9 mouse cellular contexts compared by ENCODE assay signal in genomic region chr2:151739505-151739904, GRCm38 (mm10). TPM values are rescaled to one million over a fixed set of nuclear protein-coding genes. Genes with fewer than 3 reads are reported as not detected.
DNase-seq lines count a peak whose midpoint lies in the region; ATAC-seq and TF ChIP-seq lines count a peak whose summit lies in the region.
"Had no signal": no experiment of that assay in that cellular context is flagged by ENCODE, and none has a peak within 500 bp of the region (broad histone marks: within the 10 kb centered on the region; RNA-seq: fewer than 3 reads in every experiment).

No protein-coding gene starts in this region.

- intact Hi-C loops in gastrocnemius, adult 2 months (cut with DNase I) = no loop called here

- peaks cover 10% of the 10 kb centered on the region; the same call in 1 of the 2 replicates for H3K4me1 ChIP-seq in brown adipose tissue, adult 24 weeks (ENCODE audit: control insufficient read depth, insufficient read depth, insufficient read length, low read length)
- H3K4me1 ChIP-seq in hindbrain, embryonic 15.5 days (replicated peaks) = peaks cover 25% of the 10 kb centered on the region

- no peak overlapping the region for H3K9ac ChIP-seq in hindbrain, embryonic 15.5 days

- no peak for DNase-seq in gastrocnemius, adult 2 months
- no peak for DNase-seq in gastrocnemius, postnatal 10 days
- DNase-seq in right cerebral cortex, adult 18-20 months = no peak
- DNase-seq in urinary bladder, postnatal 4 days (ENCODE audit: low spot score in 2 of 2) = no peak
- DNase-seq in frontal cortex, postnatal 10 days (ENCODE audit: low spot score in 2 of 2) = no peak
- DNase-seq: right cerebral cortex, postnatal 25 days had no signal

- H3K27ac ChIP-seq in gastrocnemius, adult 2 months = no peak overlapping the region
- no peak overlapping the region for H3K27ac ChIP-seq in brown adipose tissue, adult 24 weeks (replicated peaks; ENCODE audit: low read depth, low read length)
- H3K27ac ChIP-seq in hindbrain, embryonic 15.5 days (replicated peaks) = no peak overlapping the region

- no peak for TF ChIP-seq CTCF in gastrocnemius, adult 2 months (IDR thresholded peaks at IDR 0.05)

- peak overlapping the region; percentile 82; the same call in 1 of the 2 replicates for H3K4me3 ChIP-seq in gastrocnemius, adult 2 months
- peak overlapping the region; percentile 37; the same call in 1 of the 2 replicates for H3K4me3 ChIP-seq in brown adipose tissue, adult 24 weeks (ENCODE audit: insufficient read depth, low read depth, low read length)
- no peak overlapping the region for H3K4me3 ChIP-seq in hindbrain, embryonic 15.5 days

- H3K9me3 ChIP-seq in hindbrain, embryonic 15.5 days = no peaks in the 10 kb centered on the region

- no peaks in the 10 kb centered on the region for H3K27me3 ChIP-seq in hindbrain, embryonic 15.5 days

- ATAC-seq in hindbrain, embryonic 15.5 days (ENCODE audit: low FRiP score, low read depth) = no peak
- peak; percentile 5; the same call in 1 of the 2 replicates for ATAC-seq in megakaryocyte progenitor cell, adult 5-6 weeks (replicated peaks; ENCODE audit: poor library complexity)

- H3K36me3 ChIP-seq in hindbrain, embryonic 15.5 days = 0 out of 2 replicates have a peak, but pooled peaks cover 3% of the 10 kb centered on the region

- WGBS in hindbrain, embryonic 15.5 days = 93% methylated on average over 7 of the region's 7 CpGs

- H3K4me2 ChIP-seq in hindbrain, embryonic 15.5 days = peak overlapping the region; percentile 70

RNA-seq across cellular contexts. Expression of gene Psmf1, which starts 4.5 kb away (rescaled TPM):
- 10 to 100 TPM; 16.2 to 19.6 TPM for total RNA-seq in gastrocnemius, adult 2 months (2021)
- 10 to 100 TPM; 27.8 to 27.9 TPM for total RNA-seq in gastrocnemius, postnatal 10 days (2021)
- 17.9 and 18.9 TPM in 2 replicates for polyA plus RNA-seq in brown adipose tissue, adult 24 weeks (2012; ENCODE audit: insufficient read depth, insufficient read length, missing spikeins)
- 57.7 and 61.1 TPM in 2 replicates for polyA plus RNA-seq in hindbrain, embryonic 15.5 days (2015; fragmentation: Nextera tagmentation; extraction: Ambion mirVana)
- total RNA-seq in megakaryocyte progenitor cell, adult 5-6 weeks (2015) = 28.2 and 30.8 TPM in 2 replicates
- 11.6 and 14.5 TPM in 2 replicates for total RNA-seq in megakaryocyte progenitor cell, adult 5-6 weeks (2017)

RNA-seq across cellular contexts. Expression of gene Tmem74b, which starts 37.7 kb away (rescaled TPM):
- 1 to 10 TPM in 1 of 2 experiments, under 1 TPM in 1; 0.51 to 1.9 TPM for total RNA-seq in gastrocnemius, adult 2 months (2021)
- under 1 TPM; 0.61 to 0.99 TPM for total RNA-seq in gastrocnemius, postnatal 10 days (2021)
- 0.75 TPM in 1 of 2 replicates, not detected in the other for polyA plus RNA-seq in brown adipose tissue, adult 24 weeks (2012; ENCODE audit: insufficient read depth, insufficient read length, missing spikeins)
- 30.7 and 30.9 TPM in 2 replicates for polyA plus RNA-seq in hindbrain, embryonic 15.5 days (2015; fragmentation: Nextera tagmentation; extraction: Ambion mirVana)
- total RNA-seq in megakaryocyte progenitor cell, adult 5-6 weeks (2015) = not detected in 2 replicates
- not detected in 2 replicates for total RNA-seq in megakaryocyte progenitor cell, adult 5-6 weeks (2017)
